ENCODE assay signal across 17 mouse cellular contexts in genomic region chr3:118072363-118072762, GRCm38 (mm10).
A peak's percentile ranks its signal among the peaks of the same experiment; 100 is the strongest.
DNase-seq lines count a peak whose midpoint lies in the region.
"Had no signal": no experiment of that assay in that cellular context is flagged by ENCODE, and none has a peak within 500 bp of the region (broad histone marks: within the 10 kb centered on the region; RNA-seq: fewer than 3 reads in every experiment).

No protein-coding gene starts in this region.

- intact Hi-C loops in left cerebral cortex, postnatal 14 days (cut with DNase I): no loop called here
- intact Hi-C loops in left cerebral cortex, postnatal 36 days (cut with DNase I): no loop called here

- DNase-seq in frontal cortex, adult 2 months (ENCODE audit: extremely low spot score in 1 of 2, low spot score in 1 of 2): peak; percentile 20 to 28
- no peak for DNase-seq in frontal cortex, postnatal 10 days (ENCODE audit: low spot score in 2 of 2)
- peak; percentile 9 to 16 for DNase-seq in left cerebral cortex, postnatal 14 days (ENCODE audit: low spot score in 2 of 2)
- DNase-seq in left cerebral cortex, postnatal 36 days (ENCODE audit: low spot score in 2 of 2): no peak
- DNase-seq in brain, adult 2 months (ENCODE audit: low read depth, low spot score): peak; percentile 67
- peak; percentile 47 for DNase-seq in telencephalon, adult 2 months (ENCODE audit: low read depth, low spot score)
- no peak for DNase-seq in adipocyte (ENCODE audit: low spot score)
- DNase-seq: adrenal gland, adult 8-10 months; adrenal gland, postnatal 14 days; adrenal gland, postnatal 36 days; cerebellum, adult 11 months; cerebellum, adult 18-20 months; cerebellum, adult 8-10 months; cerebellum, adult 9-11 months; cerebellum, postnatal 14 days; cerebellum, postnatal 36 days; embryo, embryonic 11 days had no signal

Comparison
In these comparisons a context has a peak if more than half of its experiments do, and no peak if none do; other contexts are left out.
1. DNase-seq: peak in frontal cortex, adult 2 months (2 of 2), left cerebral cortex, postnatal 14 days (2 of 2), brain, adult 2 months (single experiment) and telencephalon, adult 2 months (single experiment); none in frontal cortex, postnatal 10 days (0 of 2), left cerebral cortex, postnatal 36 days (0 of 2) and adipocyte (single experiment).